Mouse (Mus musculus) small intestine, adult 2 months (tissue): Measurements from ENCODE around the gene Sept6.
A peak's percentile ranks its signal among the peaks of the same experiment; 100 is the strongest.

Source experiments
- CTCF ChIP-seq: fragments of 200-500 bp; IDR thresholded peaks from 2 replicates; pipeline ENCODE4 v1.5.1; 2012; ENCODE audit warnings: low read depth, mild to moderate bottlenecking, control low read depth, inconsistent platforms, low read length, moderate library complexity, mixed read lengths; ENCODE audit not compliant: insufficient replicate concordance, insufficient read length; ENCODE audit errors: extremely low read depth
- POLR2A ChIP-seq: fragments of 200-500 bp; IDR thresholded peaks from 2 replicates; pipeline ENCODE4 v1.6.1; 2012; ENCODE audit warnings: low read depth, mild to moderate bottlenecking, control low read depth, inconsistent platforms, low read length, moderate library complexity

GRCm38 (mm10) chrX:36911343-36911742 lies 80.3 kb downstream of the Sept6 start:
- peak; percentile 9; the same call in 1 of the 2 replicates for TF ChIP-seq CTCF
- TF ChIP-seq POLR2A, result no peak
